Mouse (Mus musculus): Measurements from ENCODE around the gene Abcb11.

DNA sequence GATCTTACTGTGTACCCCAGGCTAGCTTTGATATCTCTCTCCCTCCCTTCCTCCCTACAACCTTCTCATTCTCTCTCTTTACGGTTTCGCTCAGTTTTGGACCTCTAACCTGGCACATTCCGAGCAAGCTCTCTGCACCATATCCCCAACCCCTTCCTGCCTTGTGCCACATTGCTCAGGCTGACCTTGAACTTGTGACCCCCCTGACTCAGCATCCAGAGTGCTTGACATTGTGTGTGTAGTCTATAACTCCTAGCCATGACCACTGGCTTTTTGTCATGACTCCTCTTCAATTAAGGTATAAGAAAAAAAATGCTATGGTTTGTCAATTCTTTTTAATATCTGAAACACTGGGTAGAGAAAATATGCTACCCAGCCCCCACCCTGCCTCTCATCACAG is 132.7 kb downstream of the Abcb11 start:
- TF ChIP-seq CTCF (conservative IDR thresholded peaks at IDR 0.05 in 1 of 2, IDR thresholded peaks at IDR 0.05 in 1 of 2; ENCODE audit: low read depth in 2 of 2, low read length in 2 of 2) (no peak), MEF2A (IDR thresholded peaks at IDR 0.05; ENCODE audit: borderline replicate concordance, low read depth, low read length) (no peak), BHLHE40 (IDR thresholded peaks at IDR 0.05; ENCODE audit: low read depth, low read length) (no peak), KAT2A (IDR thresholded peaks at IDR 0.05; ENCODE audit: insufficient replicate concordance, low read length) (no peak), POLR2A (IDR thresholded peaks at IDR 0.05; ENCODE audit: low read depth, low read length) (no peak), E2F4 (IDR thresholded peaks at IDR 0.05; ENCODE audit: insufficient replicate concordance, low read depth, low read length) (no peak)
